Mouse (Mus musculus) intestine, embryonic 15.5 days (tissue): ENCODE measurements at regions not wholly inside any gene's neighbourhood (a gene's known extent, or its start where the extent isn't known, plus 50 kb on each side); places are given as distances from the start of the nearest gene placed in this dataset.
"Not testable (repeated sequence)": the region's sequence is repeated elsewhere in the genome, so short reads cannot be mapped to it uniquely, and the experiment has no call there.

ENCODE experiments used
- ATAC-seq: fragments of 200-750 bp; cut with Nextera tagmentation; 2 replicates; pipeline ENCODE4 v1.8.0; 2017; ENCODE audit warnings: moderate TSS enrichment, moderate library complexity
- H3K27ac ChIP-seq: fragments of 300-500 bp; sonication (generic); 2 replicates; pipeline ENCODE4 v1.5.1; 2015; ENCODE audit warnings: mild to moderate bottlenecking, inconsistent platforms
- H3K27me3 ChIP-seq: fragments of 300-500 bp; sonication (generic); replicated peaks from 2 replicates; pipeline ENCODE4 v1.6.1; 2015; ENCODE audit warnings: inconsistent platforms
- H3K36me3 ChIP-seq: fragments of 300-500 bp; sonication (generic); 2 replicates; pipeline ENCODE4 v1.6.1; 2015; ENCODE audit warnings: inconsistent platforms
- H3K4me1 ChIP-seq: fragments of 300-500 bp; sonication (generic); replicated peaks from 2 replicates; pipeline ENCODE4 v1.6.1; 2015; ENCODE audit warnings: inconsistent platforms
- H3K4me2 ChIP-seq: fragments of 300-500 bp; sonication (generic); replicated peaks from 2 replicates; pipeline ENCODE4 v1.6.1; 2015; ENCODE audit warnings: mild to moderate bottlenecking, inconsistent platforms
- H3K4me3 ChIP-seq: fragments of 300-500 bp; sonication (generic); replicated peaks from 2 replicates; pipeline ENCODE4 v1.5.1; 2015; ENCODE audit warnings: inconsistent platforms
- H3K9ac ChIP-seq: fragments of 300-500 bp; sonication (generic); 2 replicates; pipeline ENCODE4 v1.6.1; 2015; ENCODE audit warnings: inconsistent platforms
- H3K9me3 ChIP-seq: fragments of 300-500 bp; sonication (generic); 2 replicates; pipeline ENCODE4 v1.6.1; 2016; ENCODE audit warnings: inconsistent platforms
- WGBS: fragments of 180-500 bp; shearing (Covaris S2); methylation state at CpG from one replicate; pipeline ENCODE4 v1.1.7; 2015; 5-methylcytosine and 5-hydroxymethylcytosine counted together

DNA sequence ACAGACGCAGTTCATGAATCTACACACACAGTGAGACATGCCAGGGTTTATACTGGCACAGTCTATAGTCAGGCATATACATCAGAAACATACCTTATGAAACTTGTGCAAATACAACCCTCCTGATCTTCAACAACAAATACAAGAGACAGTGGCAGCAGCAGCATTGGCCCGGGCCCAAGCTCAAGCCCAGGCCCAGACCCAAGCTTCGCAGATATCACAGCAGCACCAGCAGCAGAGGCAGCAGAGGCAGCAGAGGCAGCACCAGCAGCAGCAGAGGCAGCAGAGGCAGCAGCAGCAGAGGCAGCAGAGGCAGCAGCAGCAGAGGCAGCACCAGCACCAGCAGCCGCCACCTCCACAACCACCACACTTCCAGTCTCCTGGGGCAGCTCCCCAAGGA lies 80.0 kb downstream of the Samd9l start:
- Histone ChIP-seq H3K4me1 (no peaks in the 10 kb centered on the region), H3K4me3 (no peak overlapping the region), H3K36me3 (no peaks in the 10 kb centered on the region), H3K27me3 (no peaks in the 10 kb centered on the region), H3K9me3 (no peaks in the 10 kb centered on the region), H3K27ac (no peak overlapping the region), H3K9ac (no peak overlapping the region), H3K4me2 (no peak overlapping the region)
- no peak for ATAC-seq
- 91% methylated on average over 4 of the region's 4 CpGs for WGBS

DNA sequence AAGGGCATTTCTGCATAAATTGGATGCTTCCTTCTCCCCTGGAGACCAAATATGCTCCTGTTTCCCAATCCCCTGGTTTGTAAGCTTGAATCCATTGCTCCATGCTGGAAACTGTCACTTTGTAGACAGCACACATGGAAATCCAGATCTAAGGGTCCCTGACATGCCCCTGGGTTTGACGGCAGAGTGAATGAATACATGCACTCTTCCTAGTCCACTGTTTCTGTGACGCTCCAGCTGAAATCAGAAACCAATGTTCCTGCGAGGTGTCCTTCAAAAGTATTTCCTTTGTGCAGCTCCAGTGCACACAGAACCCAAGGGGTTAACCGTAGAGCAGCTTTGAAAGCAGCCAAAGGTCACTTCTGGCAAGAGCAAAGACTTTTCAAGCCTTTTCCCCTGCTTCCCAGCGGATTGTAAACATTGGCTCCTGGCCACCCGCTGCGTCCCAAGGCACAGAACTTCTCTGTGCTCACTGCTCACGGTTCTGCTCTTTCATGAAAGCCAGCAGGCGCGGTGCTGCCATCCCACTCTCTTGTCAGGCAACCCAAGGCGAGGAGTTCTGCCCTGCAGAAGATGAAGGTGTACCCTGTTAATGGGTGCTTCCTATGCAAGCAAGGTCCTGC lies 91.7 kb downstream of the Samd9l start:
- not testable (repeated sequence) for H3K9me3 ChIP-seq, H3K9ac ChIP-seq, H3K27ac ChIP-seq, H3K27me3 ChIP-seq, H3K4me1 ChIP-seq, H3K36me3 ChIP-seq, H3K4me3 ChIP-seq
- peak; percentile 98 for ATAC-seq
- H3K4me2 ChIP-seq, result peak overlapping the region; percentile 48
- 2% methylated on average over 11 of the region's 11 CpGs for WGBS

DNA sequence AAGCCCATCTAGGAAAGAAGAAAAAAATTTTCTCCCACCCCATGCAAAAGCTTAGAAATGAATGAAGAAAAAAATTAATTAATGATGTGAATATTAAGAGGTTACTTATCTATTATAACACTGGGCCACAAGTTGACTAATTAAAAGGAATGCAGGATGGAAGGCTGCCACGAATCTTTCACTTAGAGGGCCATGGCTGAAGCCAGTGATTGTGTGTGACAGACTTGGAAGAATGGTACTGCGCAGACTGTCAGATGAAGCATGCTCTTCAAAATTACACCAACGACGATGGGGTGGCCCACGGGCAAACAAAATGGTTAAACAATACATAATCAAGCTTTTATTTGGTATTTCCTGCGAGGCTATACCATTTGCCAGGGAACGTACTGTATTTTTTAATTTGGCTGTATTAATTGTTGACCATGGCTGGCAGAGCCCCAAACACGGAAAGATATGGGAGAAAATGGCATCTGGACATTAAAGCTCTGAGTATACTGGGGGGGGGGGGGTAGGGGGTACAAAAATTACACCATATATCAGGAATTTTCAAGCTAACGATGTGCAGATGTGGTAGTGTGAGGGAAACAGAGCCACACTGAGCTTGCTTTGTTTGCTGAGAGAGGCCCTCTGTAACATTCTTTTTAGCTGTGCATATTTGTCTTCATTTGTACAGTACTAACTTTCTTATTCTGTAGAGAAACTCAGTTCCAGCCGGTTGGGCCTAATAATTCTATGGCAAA lies 94.3 kb downstream of the Samd9l start:
- not testable (repeated sequence) for H3K27ac ChIP-seq, ATAC-seq, H3K4me2 ChIP-seq, H3K27me3 ChIP-seq, H3K4me1 ChIP-seq, H3K4me3 ChIP-seq, H3K9me3 ChIP-seq, H3K36me3 ChIP-seq, H3K9ac ChIP-seq
- WGBS, result 47% methylated on average over 10 of the region's 10 CpGs

DNA sequence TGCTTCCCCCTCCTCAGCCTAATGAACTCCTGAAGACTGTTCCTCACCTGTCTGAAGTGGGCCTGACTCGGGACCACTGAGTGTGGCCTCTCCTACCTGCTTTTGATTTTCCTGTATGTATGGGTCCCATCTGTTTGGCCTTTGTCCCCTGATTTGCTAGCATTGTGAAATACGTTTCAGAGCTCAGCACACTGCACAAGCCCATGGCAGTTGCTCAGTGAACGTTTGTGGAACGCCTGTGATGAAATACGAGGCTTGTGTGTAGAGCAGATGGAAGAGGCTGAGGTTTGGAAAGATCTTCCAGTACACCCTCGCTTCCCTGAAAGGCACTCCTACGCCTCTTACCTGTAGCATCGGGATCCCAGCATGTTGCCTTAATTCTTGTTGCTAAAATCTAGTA lies 106.1 kb downstream of the Samd9l start:
- not testable (repeated sequence) for H3K27ac ChIP-seq, H3K36me3 ChIP-seq, H3K4me2 ChIP-seq, H3K4me1 ChIP-seq, H3K27me3 ChIP-seq, ATAC-seq, H3K9me3 ChIP-seq, H3K4me3 ChIP-seq, H3K9ac ChIP-seq
- WGBS, result 76% methylated on average over 8 of the region's 8 CpGs

DNA sequence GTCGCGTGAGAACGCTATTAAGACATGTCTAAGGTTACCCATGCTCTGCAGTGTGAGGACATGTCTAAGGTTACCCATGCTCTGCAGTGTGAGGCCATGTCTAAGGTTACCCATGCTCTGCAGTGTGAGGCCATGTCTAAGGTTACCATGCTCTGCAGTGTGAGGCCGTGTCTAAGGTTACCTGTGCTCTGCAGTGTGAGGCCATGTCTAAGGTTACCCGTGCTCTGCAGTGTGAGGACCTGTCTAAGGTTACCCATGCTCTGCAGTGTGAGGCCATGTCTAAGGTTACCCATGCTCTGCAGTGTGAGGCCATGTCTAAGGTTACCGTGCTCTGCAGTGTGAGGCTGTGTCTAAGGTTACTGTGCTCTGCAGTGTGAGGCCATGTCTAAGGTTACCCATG lies 107.4 kb downstream of the Samd9l start:
- not testable (repeated sequence) for H3K4me2 ChIP-seq, H3K4me3 ChIP-seq, H3K27me3 ChIP-seq, H3K4me1 ChIP-seq, ATAC-seq, H3K27ac ChIP-seq, H3K9ac ChIP-seq, H3K36me3 ChIP-seq, H3K9me3 ChIP-seq
- WGBS, result 94% methylated on average over 6 of the region's 6 CpGs

- not testable (repeated sequence) for H3K9ac ChIP-seq, H3K4me2 ChIP-seq, H3K36me3 ChIP-seq, H3K27ac ChIP-seq, H3K4me3 ChIP-seq, ATAC-seq, H3K9me3 ChIP-seq, H3K4me1 ChIP-seq, H3K27me3 ChIP-seq
- 84% methylated on average over 4 of the region's 4 CpGs for WGBS
Measured at GRCm38 (mm10) chr6:3268726-3269125, 130.6 kb downstream of the Samd9l start.

- H3K27ac ChIP-seq, H3K9ac ChIP-seq, H3K9me3 ChIP-seq, H3K4me2 ChIP-seq, H3K36me3 ChIP-seq, H3K4me3 ChIP-seq, H3K4me1 ChIP-seq, H3K27me3 ChIP-seq: not testable (repeated sequence)
- ATAC-seq, result peak; percentile 74
- 53% methylated on average over 1 of the region's 1 CpGs for WGBS
Measured at GRCm38 (mm10) chr6:3265477-3265876, 133.9 kb downstream of the Samd9l start.
